Mouse (Mus musculus) hindbrain, embryonic 15.5 days (tissue): Measurements from ENCODE around the gene Wdr93. TPM values are rescaled to one million over a fixed set of nuclear protein-coding genes. Genes with fewer than 3 reads are reported as not detected.

Experiments
- ATAC-seq: fragments of 200-750 bp; cut with Nextera tagmentation; 2 replicates; pipeline ENCODE4 v1.8.0; 2017; ENCODE audit warnings: low read depth, moderate number of reproducible peaks, moderate TSS enrichment; ENCODE audit not compliant: low FRiP score
- H3K27ac ChIP-seq: fragments of 300-500 bp; sonication (generic); replicated peaks from 2 replicates; pipeline ENCODE4 v1.5.1; 2015; ENCODE audit warnings: mild to moderate bottlenecking, inconsistent platforms
- H3K27me3 ChIP-seq: fragments of 300-500 bp; sonication (generic); 2 replicates; pipeline ENCODE4 v1.6.1; 2015; ENCODE audit warnings: control low read depth, inconsistent platforms
- H3K36me3 ChIP-seq: fragments of 300-500 bp; sonication (generic); 2 replicates; pipeline ENCODE4 v1.6.1; 2015; ENCODE audit warnings: control low read depth, inconsistent platforms
- H3K4me1 ChIP-seq: fragments of 300-500 bp; sonication (generic); replicated peaks from 2 replicates; pipeline ENCODE4 v1.6.1; 2015; ENCODE audit warnings: control low read depth, inconsistent platforms
- H3K4me2 ChIP-seq: fragments of 300-500 bp; sonication (generic); 2 replicates; pipeline ENCODE4 v1.6.1; 2015; ENCODE audit warnings: moderate library complexity, mild to moderate bottlenecking, inconsistent platforms
- H3K4me3 ChIP-seq: fragments of 300-500 bp; sonication (generic); 2 replicates; pipeline ENCODE4 v1.5.1; 2015; ENCODE audit warnings: mild to moderate bottlenecking, inconsistent platforms
- H3K9ac ChIP-seq: fragments of 300-500 bp; sonication (generic); 2 replicates; pipeline ENCODE4 v1.6.1; 2015; ENCODE audit warnings: inconsistent platforms
- H3K9me3 ChIP-seq: fragments of 300-500 bp; sonication (generic); 2 replicates; pipeline ENCODE4 v1.6.1; 2016; ENCODE audit warnings: control low read depth, inconsistent platforms
- WGBS: fragments of 180-500 bp; shearing (Covaris S2); methylation state at CpG from one replicate; pipeline ENCODE4 v1.1.7; 2015; 5-methylcytosine and 5-hydroxymethylcytosine counted together
- polyA plus RNA-seq: library from polyadenylated mRNA; unstranded; fragments of >200 nt; fragmentation: Nextera tagmentation; extraction: Ambion mirVana; gene quantifications from 2 replicates; pipeline ENCODE4 v1.2.1, GENCODE M21; 2015

The Wdr93 gene
- polyA plus RNA-seq, 1 experiment from 2014 or later: 0.69 TPM

DNA sequence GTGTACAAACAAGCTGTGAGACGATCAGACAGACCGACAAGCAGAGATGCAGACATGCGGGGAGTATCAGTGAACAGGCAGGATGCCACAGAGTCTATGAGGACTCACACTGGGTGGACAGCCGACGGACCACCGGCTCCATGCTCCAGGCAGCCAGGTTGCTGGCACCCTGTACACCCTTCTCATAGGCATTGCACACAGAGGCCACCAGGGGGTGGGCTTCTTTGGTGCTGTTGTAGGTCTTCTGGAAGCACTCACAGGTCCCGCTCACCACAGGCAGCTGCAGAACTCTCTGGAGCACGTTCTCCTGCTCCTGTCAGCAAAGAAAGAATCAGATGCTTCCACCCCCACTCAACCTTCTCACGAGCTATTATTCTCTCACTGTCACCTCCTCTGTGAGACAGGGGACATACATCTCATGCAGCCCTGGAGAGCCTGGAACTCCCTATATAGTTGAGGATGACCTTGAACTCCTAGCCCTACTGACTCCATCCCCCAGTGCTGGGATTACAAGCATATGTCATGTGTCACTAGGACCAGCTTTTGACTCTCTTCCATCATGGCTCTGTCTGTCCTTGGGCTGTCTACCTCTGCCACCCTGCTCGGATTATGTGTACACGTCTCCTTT is 13.1 kb upstream of the Wdr93 start:
- H3K36me3 ChIP-seq: no peaks in the 10 kb centered on the region
- no peaks in the 10 kb centered on the region for H3K27me3 ChIP-seq
- no peak overlapping the region for H3K27ac ChIP-seq
- H3K9ac ChIP-seq: no peak overlapping the region
- no peak for ATAC-seq
- H3K4me2 ChIP-seq: no peak overlapping the region
- no peaks in the 10 kb centered on the region for H3K9me3 ChIP-seq
- H3K4me3 ChIP-seq: no peak overlapping the region
- no peaks in the 10 kb centered on the region for H3K4me1 ChIP-seq
- 67% methylated on average over 11 of the region's 11 CpGs for WGBS

GRCm38 (mm10) chr7:79731438-79731837 is 11.5 kb upstream of the Wdr93 start:
- ATAC-seq: no peak
- Histone ChIP-seq H3K9ac (no peak overlapping the region), H3K27ac (no peak overlapping the region), H3K9me3 (no peaks in the 10 kb centered on the region), H3K36me3 (no peaks in the 10 kb centered on the region), H3K4me3 (no peak overlapping the region), H3K4me1 (no peaks in the 10 kb centered on the region), H3K27me3 (no peaks in the 10 kb centered on the region), H3K4me2 (no peak overlapping the region)
- WGBS: 77% methylated on average over 13 of the region's 13 CpGs

GRCm38 (mm10) chr7:79732622-79733021 is 10.3 kb upstream of the Wdr93 start, which contains the start of gene Plin1:
TSS of gene Plin1 (minus strand) at chr7:79732903.
- Histone ChIP-seq H3K27ac (no peak within 1 kb of the TSS), H3K27me3 (no peaks in the 10 kb centered on the region), H3K9me3 (no peaks in the 10 kb centered on the region), H3K4me2 (no peak within 1 kb of the TSS), H3K4me1 (no peaks in the 10 kb centered on the region), H3K36me3 (no peaks in the 10 kb centered on the region), H3K9ac (no peak within 1 kb of the TSS), H3K4me3 (no peak within 1 kb of the TSS)
- ATAC-seq: no peak
- 72% methylated on average over 4 of the region's 4 CpGs for WGBS

DNA sequence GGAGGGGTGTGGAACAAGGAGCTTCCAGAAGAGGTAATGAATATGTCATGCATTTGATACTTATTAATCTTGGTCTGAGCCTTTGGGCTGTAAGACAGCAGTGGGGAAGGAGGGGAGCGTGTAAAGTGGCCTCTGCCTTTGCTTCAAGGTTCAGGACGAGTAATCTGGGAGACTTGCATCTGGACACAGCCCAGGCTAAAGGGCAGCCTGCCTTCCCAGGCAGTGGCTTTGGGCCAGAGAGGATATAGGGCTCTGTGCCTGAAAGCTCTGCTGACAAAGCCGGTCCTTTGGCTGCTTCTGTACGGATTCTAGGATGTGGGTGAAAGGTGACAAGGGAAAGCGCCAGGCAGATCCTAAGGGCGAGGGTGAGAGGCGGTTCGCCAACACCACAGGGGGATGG is 8.4 kb upstream of the Wdr93 start:
- Histone ChIP-seq H3K4me3 (no peak overlapping the region), H3K27me3 (no peaks in the 10 kb centered on the region), H3K36me3 (no peaks in the 10 kb centered on the region), H3K27ac (no peak overlapping the region), H3K4me2 (no peak overlapping the region), H3K9ac (no peak overlapping the region), H3K4me1 (no peaks in the 10 kb centered on the region), H3K9me3 (no peaks in the 10 kb centered on the region)
- no peak for ATAC-seq
- 84% methylated on average over 8 of the region's 8 CpGs for WGBS

GRCm38 (mm10) chr7:79736511-79736910 is 6.5 kb upstream of the Wdr93 start:
- H3K9me3 ChIP-seq: no peaks in the 10 kb centered on the region
- H3K4me2 ChIP-seq: no peak overlapping the region
- H3K4me3 ChIP-seq: no peak overlapping the region
- H3K27me3 ChIP-seq: no peaks in the 10 kb centered on the region
- 93% methylated on average over 14 of the region's 14 CpGs for WGBS
- H3K27ac ChIP-seq: no peak overlapping the region
- no peaks in the 10 kb centered on the region for H3K36me3 ChIP-seq
- no peak overlapping the region for H3K9ac ChIP-seq
- ATAC-seq: no peak
- H3K4me1 ChIP-seq: no peaks in the 10 kb centered on the region

- Histone ChIP-seq H3K9ac (no peak overlapping the region), H3K27ac (no peak overlapping the region), H3K4me2 (no peak overlapping the region), H3K36me3 (no peaks in the 10 kb centered on the region), H3K9me3 (no peaks in the 10 kb centered on the region), H3K4me3 (no peak overlapping the region), H3K27me3 (no peaks in the 10 kb centered on the region), H3K4me1 (peaks cover 12% of the 10 kb centered on the region)
- ATAC-seq: no peak
- 99% methylated on average over 2 of the region's 2 CpGs for WGBS
Observed at GRCm38 (mm10) chr7:79738913-79739312, 4.0 kb upstream of the Wdr93 start.

DNA sequence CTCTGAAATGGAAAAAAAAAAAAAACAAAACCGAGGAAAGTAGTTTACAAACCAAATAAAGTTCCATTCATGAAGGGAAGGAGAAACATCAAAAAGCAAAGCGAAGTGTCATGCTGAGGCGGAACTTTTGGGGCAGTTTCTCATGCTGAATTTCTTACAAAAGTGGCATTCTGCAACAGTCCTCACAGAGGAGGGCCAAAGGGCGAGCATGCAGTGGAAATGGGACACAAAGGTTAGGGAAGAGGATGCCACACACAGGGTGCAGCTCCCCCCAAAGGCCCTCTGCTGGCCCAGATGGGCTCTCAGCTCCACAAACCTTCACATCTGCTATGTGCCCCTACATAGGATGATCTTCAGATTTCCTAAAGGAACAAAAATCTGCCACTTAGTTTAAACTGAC is 2.7 kb upstream of the Wdr93 start:
- no peaks in the 10 kb centered on the region for H3K9me3 ChIP-seq
- no peak overlapping the region for H3K9ac ChIP-seq
- no peak overlapping the region for H3K4me3 ChIP-seq
- WGBS: 85% methylated on average over 4 of the region's 4 CpGs
- H3K36me3 ChIP-seq: no peaks in the 10 kb centered on the region
- peaks cover 12% of the 10 kb centered on the region for H3K4me1 ChIP-seq
- no peaks in the 10 kb centered on the region for H3K27me3 ChIP-seq
- H3K27ac ChIP-seq: no peak overlapping the region
- H3K4me2 ChIP-seq: no peak overlapping the region
- no peak for ATAC-seq

DNA sequence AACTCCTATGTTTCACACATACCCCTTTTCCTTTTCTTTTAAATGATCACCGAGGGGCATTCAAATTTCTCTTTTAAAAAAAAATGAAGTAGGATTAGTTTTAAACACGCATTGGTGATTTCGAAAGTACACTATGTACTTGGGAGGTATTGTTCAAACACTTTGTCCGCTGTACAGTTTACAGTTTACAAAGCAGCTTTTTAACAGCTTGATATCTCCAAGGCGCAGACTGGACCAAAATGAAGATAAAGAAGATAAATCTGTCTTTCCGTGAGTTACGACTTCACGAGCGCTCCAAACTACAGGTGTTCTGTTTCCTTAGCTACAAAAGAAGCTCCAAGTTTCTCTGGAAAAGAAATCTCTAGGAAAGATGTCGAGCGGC is 695 bp upstream of the Wdr93 start:
- Histone ChIP-seq H3K27me3 (no peaks in the 10 kb centered on the region), H3K4me3 (peak overlapping the region; percentile 83), H3K4me2 (peak overlapping the region; percentile 100), H3K27ac (no peak overlapping the region), H3K36me3 (no peaks in the 10 kb centered on the region), H3K9me3 (no peaks in the 10 kb centered on the region), H3K4me1 (peaks cover 12% of the 10 kb centered on the region), H3K9ac (peak overlapping the region; percentile 63)
- ATAC-seq: no peak
- WGBS: 24% methylated on average over 11 of the region's 11 CpGs

DNA sequence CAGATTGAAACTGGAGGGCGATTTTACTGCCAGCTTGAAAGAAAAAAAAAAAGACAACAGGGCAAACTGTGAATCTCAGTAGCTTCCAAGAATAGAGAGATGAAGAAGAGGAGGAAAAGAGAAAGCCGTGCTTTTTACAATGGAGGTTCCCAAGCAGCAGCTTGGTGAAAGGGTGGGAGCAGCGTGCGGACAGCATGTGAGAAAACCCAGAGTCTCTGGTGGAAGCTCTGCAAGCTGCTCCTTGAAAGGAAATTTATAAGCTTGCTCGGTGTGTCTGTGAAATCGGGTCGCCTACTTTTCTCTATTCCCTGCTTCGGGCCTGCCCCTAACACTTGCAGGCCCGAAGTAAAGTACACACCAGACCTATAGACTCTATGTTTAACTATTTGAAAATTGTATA is 1.1 kb downstream of the Wdr93 start:
- no peak for ATAC-seq
- Histone ChIP-seq H3K4me3 (no peak overlapping the region), H3K4me1 (peaks cover 12% of the 10 kb centered on the region), H3K27me3 (peaks cover 3% of the 10 kb centered on the region; the same call in 1 of the 2 replicates), H3K4me2 (no peak overlapping the region), H3K9ac (no peak overlapping the region), H3K9me3 (no peaks in the 10 kb centered on the region), H3K27ac (no peak overlapping the region), H3K36me3 (no peaks in the 10 kb centered on the region)
- 94% methylated on average over 9 of the region's 9 CpGs for WGBS

- WGBS: 76% methylated on average over 5 of the region's 5 CpGs
- no peak overlapping the region for H3K27ac ChIP-seq
- H3K4me1 ChIP-seq: peaks cover 12% of the 10 kb centered on the region
- no peak overlapping the region for H3K4me2 ChIP-seq
- ATAC-seq: no peak
- H3K36me3 ChIP-seq: no peaks in the 10 kb centered on the region
- no peak overlapping the region for H3K4me3 ChIP-seq
- no peaks in the 10 kb centered on the region for H3K9me3 ChIP-seq
- peaks cover 3% of the 10 kb centered on the region; the same call in 1 of the 2 replicates for H3K27me3 ChIP-seq
- no peak overlapping the region for H3K9ac ChIP-seq
Observed at GRCm38 (mm10) chr7:79744585-79744984, 1.6 kb downstream of the Wdr93 start.

DNA sequence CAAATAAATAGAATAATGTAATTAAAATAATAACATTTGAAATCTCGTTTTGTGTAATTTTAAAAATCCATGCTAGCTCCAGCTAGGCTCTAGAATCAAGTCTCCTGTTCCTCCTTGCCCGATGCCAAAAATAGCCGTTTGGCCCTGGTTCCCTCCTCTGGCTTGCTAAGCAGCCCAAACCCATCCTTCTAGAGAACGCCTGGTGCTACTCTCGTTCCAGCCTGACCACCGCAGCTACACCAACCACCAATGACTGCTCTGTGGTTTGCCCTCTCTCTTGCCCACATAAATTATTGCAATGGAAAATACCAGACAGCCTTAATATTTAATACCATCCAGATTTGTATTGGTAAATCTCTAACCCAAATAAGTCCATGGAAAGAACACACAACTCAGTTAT is 4.7 kb downstream of the Wdr93 start:
- Histone ChIP-seq H3K4me2 (no peak overlapping the region), H3K4me3 (no peak overlapping the region), H3K27me3 (peaks cover 3% of the 10 kb centered on the region; the same call in 1 of the 2 replicates), H3K4me1 (peaks cover 8% of the 10 kb centered on the region), H3K9ac (no peak overlapping the region), H3K27ac (no peak overlapping the region), H3K36me3 (no peaks in the 10 kb centered on the region), H3K9me3 (no peaks in the 10 kb centered on the region)
- ATAC-seq: no peak
- WGBS: 85% methylated on average over 6 of the region's 6 CpGs

DNA sequence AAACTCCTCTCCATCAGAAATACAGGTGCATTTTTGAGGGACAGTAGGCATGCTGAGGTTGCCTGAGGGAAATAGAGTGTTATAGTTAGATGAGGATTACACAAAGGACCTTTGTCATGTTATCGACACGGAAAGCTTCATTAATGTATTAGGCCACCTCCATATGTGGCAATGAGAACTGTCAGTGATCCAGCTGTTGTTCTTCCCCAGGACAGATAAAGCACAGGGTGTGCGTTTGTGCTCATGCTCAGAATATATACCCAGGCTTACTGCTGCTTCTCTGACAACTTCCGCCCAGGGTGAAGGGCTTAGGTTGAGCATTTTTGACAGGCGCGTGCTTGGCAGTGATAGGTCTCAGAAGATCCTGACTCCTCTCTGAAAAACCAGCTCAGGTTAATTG is 6.5 kb downstream of the Wdr93 start:
- ATAC-seq: no peak
- no peak overlapping the region for H3K9ac ChIP-seq
- no peaks in the 10 kb centered on the region for H3K36me3 ChIP-seq
- H3K4me3 ChIP-seq: no peak overlapping the region
- H3K4me1 ChIP-seq: no peaks in the 10 kb centered on the region
- peaks cover 3% of the 10 kb centered on the region; the same call in 1 of the 2 replicates for H3K27me3 ChIP-seq
- no peak overlapping the region for H3K4me2 ChIP-seq
- H3K27ac ChIP-seq: no peak overlapping the region
- WGBS: 84% methylated on average over 6 of the region's 6 CpGs
- no peaks in the 10 kb centered on the region for H3K9me3 ChIP-seq

- no peak overlapping the region for H3K4me2 ChIP-seq
Observed at GRCm38 (mm10) chr7:79756334-79756733, 13.4 kb downstream of the Wdr93 start.

More at GRCm38 (mm10) chr7:79756334-79756733, 13.4 kb downstream of the Wdr93 start:
- H3K4me1 ChIP-seq: no peaks in the 10 kb centered on the region
- no peak overlapping the region for H3K9ac ChIP-seq
- H3K27ac ChIP-seq: no peak overlapping the region
- 48% methylated on average over 2 of the region's 2 CpGs for WGBS
- no peak for ATAC-seq
- H3K27me3 ChIP-seq: no peaks in the 10 kb centered on the region
- H3K9me3 ChIP-seq: no peaks in the 10 kb centered on the region
- H3K36me3 ChIP-seq: no peaks in the 10 kb centered on the region
- no peak overlapping the region for H3K4me3 ChIP-seq
